Mouse (Mus musculus): ENCODE measurements at regions not wholly inside any gene's neighbourhood (a gene's known extent, or its start where the extent isn't known, plus 50 kb on each side); places are given as distances from the start of the nearest gene placed in this dataset.

GRCm38 (mm10) chr10:17213310-17214064 is 509.5 kb upstream of the Cited2 start:
- DNase-seq = no peak

- DNase-seq = no peak
Measured at GRCm38 (mm10) chr10:17214065-17214440, 509.0 kb upstream of the Cited2 start.

- DNase-seq = no peak
Measured at GRCm38 (mm10) chr10:17215029-17215428, 508.0 kb upstream of the Cited2 start.

GRCm38 (mm10) chr10:17221495-17221894 is 501.5 kb upstream of the Cited2 start:
- no peak for DNase-seq

- no peak for DNase-seq
Measured at GRCm38 (mm10) chr10:17225727-17226126, 497.3 kb upstream of the Cited2 start.

GRCm38 (mm10) chr10:17230040-17230818 is 492.8 kb upstream of the Cited2 start:
- DNase-seq = peak; percentile 47

- no peak for DNase-seq
Measured at GRCm38 (mm10) chr10:17235955-17236650, 486.9 kb upstream of the Cited2 start.

- DNase-seq = no peak
Measured at GRCm38 (mm10) chr10:17236761-17237160, 486.3 kb upstream of the Cited2 start.

- DNase-seq = no peak
Measured at GRCm38 (mm10) chr10:17237463-17237862, 485.6 kb upstream of the Cited2 start.

- no peak for DNase-seq
Measured at GRCm38 (mm10) chr10:17237918-17238850, 484.8 kb upstream of the Cited2 start.

GRCm38 (mm10) chr10:17248270-17248669 is 474.7 kb upstream of the Cited2 start:
- DNase-seq = no peak

- peak; percentile 67 for DNase-seq
Measured at GRCm38 (mm10) chr10:17253040-17253439, 470.0 kb upstream of the Cited2 start.

GRCm38 (mm10) chr10:17260154-17260553 is 462.9 kb upstream of the Cited2 start:
- DNase-seq = no peak

- no peak for DNase-seq
Measured at GRCm38 (mm10) chr10:17260615-17261014, 462.4 kb upstream of the Cited2 start.

- DNase-seq = no peak
Measured at GRCm38 (mm10) chr10:17261192-17261824, 461.7 kb upstream of the Cited2 start.

GRCm38 (mm10) chr10:17261825-17262205 is 461.2 kb upstream of the Cited2 start:
- DNase-seq = no peak

GRCm38 (mm10) chr10:17272646-17273045 is 450.4 kb upstream of the Cited2 start:
- no peak for DNase-seq

- DNase-seq = no peak
Measured at GRCm38 (mm10) chr10:17273855-17274254, 449.2 kb upstream of the Cited2 start.

GRCm38 (mm10) chr10:17275214-17275613 is 447.8 kb upstream of the Cited2 start:
- no peak for DNase-seq

- no peak for DNase-seq
Measured at GRCm38 (mm10) chr10:17277911-17278310, 445.1 kb upstream of the Cited2 start.

- DNase-seq = no peak
Measured at GRCm38 (mm10) chr10:17284858-17285257, 438.2 kb upstream of the Cited2 start.

GRCm38 (mm10) chr10:17287141-17287540 is 435.9 kb upstream of the Cited2 start:
- DNase-seq = no peak
